Mouse (Mus musculus) E14TG2a.4 (cell line): Measurements from ENCODE around the gene Zmynd8.
"Not testable (repeated sequence)": the region's sequence is repeated elsewhere in the genome, so short reads cannot be mapped to it uniquely, and the experiment has no call there.

ENCODE experiments used
- CTCF ChIP-seq: conservative IDR thresholded peaks from 2 replicates; pipeline ENCODE4 v1.5.1; 2014; ENCODE audit warnings: low read length
- NANOG ChIP-seq: IDR thresholded peaks from 2 replicates; pipeline ENCODE4 v1.6.1; 2014; ENCODE audit warnings: borderline replicate concordance, low read length, mixed read lengths

DNA sequence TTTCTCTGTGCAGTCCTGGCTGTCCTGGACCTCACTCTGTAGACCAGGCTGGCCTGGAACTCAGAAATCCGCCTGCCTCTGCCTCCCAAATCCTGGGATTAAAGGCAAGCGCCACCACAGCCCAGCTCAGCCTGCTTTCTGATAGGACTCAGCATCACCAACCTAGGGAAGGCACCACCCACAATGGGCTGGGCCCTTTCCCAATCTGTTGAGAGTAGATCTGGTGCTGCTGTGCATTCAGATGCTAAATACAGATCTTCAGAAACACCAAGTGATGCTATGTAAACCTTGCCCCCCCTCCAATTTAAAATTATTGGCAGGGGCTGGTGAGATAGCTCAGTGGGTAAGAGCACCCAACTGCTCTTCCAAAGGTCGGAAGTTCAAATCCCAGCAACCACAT is 98.6 kb downstream of the Zmynd8 start:
- not testable (repeated sequence) for TF ChIP-seq NANOG, CTCF
